Mouse (Mus musculus) right cerebral cortex, adult 18-20 months (tissue): ENCODE results near the gene Dnajc8.

Experiments
- DNase-seq: peaks from one replicate; pipeline ENCODE4 v3.0.0; 2022; ENCODE audit warnings: mixed read lengths

Dnajc8 gene

GRCm38 (mm10) chr4:132535406-132536121 lies at the start of gene Dnajc8:
TSS of gene Dnajc8 (plus strand) at chr4:132535550.
- DNase-seq, result peak; percentile 95

- no peak for DNase-seq
These were observed 46.8 kb upstream of the Dnajc8 start for GRCm38 (mm10) chr4:132488521-132488920.

GRCm38 (mm10) chr4:132488976-132489375 lies 46.4 kb upstream of the Dnajc8 start:
- DNase-seq, result no peak

- no peak for DNase-seq
These were observed 44.9 kb upstream of the Dnajc8 start for GRCm38 (mm10) chr4:132490273-132491010.

DNA sequence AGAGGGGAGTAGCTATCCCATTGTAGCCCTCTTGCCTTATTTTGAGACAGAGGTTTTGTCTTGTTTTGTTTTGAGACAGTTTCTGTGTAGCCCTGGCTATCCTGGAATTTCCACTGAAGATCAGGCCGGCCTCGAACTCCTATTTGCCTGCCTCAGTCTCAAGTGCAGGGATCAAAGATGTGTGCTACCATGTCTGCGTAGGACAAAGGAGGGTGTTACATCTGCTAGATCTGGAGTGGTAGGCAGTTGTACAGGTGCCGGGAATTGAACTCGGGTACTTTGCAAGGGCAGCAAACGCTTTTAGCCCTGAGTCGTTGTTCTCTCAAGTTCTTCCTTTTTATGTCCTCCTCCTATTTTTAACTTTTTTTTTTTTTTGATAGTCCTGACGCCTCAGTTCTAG lies 44.3 kb upstream of the Dnajc8 start:
- no peak for DNase-seq

DNA sequence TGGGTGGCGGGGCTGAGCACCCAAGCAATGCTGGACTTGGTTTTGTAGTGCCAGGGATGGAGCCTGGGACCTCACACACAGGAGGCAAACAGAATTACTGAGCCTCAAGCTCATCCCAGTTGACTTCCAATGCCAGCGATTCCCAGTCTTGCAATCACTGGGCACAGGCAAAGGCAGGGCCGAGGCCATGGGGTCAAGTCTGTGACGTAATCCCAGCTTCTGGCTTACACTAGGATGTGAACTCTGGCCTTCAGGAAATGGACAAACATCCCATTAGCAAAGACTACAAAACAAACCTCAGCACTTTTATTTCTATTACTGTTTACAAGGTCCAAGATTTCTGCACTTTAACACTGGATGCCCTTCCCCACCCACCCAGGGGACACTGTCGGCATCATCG lies 43.6 kb upstream of the Dnajc8 start:
- DNase-seq, result no peak

- DNase-seq, result no peak
These were observed 42.9 kb upstream of the Dnajc8 start for GRCm38 (mm10) chr4:132492178-132493060.

DNA sequence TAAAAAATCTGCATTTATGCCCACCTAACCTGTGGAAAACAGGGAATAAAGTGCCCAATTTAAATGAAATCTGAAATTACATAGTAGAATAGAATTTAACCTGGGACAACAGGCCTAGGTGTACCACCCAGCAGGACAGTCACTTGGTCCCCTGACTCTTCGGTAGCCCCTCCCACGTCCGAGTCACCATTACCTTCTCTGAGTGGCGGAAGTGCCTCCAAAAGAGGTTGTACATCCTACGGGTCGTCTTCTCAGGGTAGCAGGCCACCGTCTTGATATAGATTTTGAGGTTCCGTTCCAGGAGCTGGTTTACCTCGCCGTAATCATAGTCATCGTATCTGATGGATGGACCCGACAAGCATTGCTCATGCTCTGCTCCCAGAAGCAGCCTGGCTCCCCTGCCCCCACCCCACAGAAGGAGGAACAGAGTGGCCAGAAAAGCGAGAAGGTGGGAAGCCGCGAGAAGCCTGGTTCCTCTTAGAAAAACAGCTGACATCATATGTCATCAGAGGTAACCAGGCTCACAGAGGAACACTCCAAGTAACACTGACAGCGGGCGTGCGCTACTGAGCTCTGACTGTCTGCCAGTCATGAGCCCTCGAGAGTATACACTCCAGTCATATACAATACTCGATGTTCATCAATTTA lies 41.0 kb upstream of the Dnajc8 start:
- DNase-seq, result no peak

DNA sequence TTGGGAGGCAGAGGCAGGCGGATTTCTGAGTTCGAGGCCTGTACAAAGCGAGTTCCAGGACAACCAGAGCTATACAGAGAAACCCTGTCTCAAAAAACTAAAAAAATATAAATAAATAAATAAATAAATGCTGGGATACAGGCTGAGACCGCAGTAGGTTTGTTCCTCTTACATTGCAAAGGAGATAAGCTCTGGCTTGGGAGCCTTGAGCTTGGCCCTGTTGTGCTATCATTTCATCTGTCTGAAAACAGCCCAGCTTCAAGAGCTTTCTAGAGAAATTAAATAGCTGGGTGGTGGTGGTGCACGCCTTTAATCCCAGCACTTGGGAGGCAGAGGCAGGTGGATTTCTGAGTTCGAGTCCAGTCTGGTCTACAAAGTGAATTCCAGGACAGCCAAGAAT lies 33.7 kb upstream of the Dnajc8 start:
- DNase-seq, result no peak

DNA sequence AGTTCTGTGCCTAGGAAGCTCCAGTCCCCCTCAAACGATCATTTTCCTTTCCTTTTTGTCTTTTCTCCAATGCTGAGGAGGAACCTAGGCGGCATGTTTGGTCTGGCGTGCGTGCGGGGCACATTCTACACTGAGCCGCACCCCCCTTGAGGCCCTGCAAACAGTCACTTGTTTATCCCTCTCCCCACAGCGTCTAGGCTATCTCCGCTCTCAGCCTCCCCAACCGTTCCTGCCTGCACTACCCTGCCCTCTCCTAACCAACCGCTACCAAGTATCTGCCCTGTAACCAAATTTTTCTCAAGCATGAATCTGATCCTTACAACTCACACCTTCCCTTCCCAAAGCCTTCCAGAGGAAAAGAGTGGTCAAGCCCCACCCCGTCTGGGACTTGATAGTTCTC lies 32.0 kb upstream of the Dnajc8 start:
- DNase-seq, result no peak

DNA sequence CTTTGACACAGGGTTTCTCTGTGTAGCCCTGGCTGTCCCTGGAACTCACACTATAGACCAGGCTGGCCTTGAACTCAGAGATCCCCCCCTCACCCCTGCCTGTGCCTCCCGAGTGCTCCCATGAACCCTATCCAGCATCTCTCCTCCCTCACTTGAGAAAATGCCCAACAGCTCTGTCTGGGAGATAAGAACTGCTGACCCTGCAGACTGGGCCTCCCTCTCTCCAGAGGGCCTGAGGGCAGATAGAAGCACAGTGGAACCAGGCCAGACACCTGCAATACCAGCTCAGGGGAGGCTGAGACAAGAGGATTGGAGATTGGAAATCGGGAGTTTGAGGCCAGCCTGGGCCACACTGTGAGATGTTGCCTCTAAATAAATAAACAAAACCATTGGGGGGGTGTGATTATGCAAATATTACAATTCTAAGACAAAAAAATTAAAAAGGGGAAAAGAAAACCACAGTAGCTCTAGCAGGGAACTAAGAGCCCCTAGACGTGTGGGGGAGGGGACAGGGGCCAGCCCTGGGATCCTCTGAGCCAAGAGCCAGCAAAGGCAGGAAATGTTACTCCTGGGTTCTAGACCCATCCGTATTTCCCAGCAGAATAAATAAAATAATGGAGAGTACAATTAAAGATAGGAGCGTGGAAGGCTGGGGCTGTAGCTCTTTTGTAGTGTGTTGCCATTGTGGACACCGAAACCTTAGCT lies 30.2 kb upstream of the Dnajc8 start:
- no peak for DNase-seq

GRCm38 (mm10) chr4:132505800-132506199 lies 29.6 kb upstream of the Dnajc8 start:
- no peak for DNase-seq

- no peak for DNase-seq
These were observed 29.1 kb upstream of the Dnajc8 start for GRCm38 (mm10) chr4:132506250-132506649.

GRCm38 (mm10) chr4:132507210-132507609 lies 28.1 kb upstream of the Dnajc8 start:
- no peak for DNase-seq

DNA sequence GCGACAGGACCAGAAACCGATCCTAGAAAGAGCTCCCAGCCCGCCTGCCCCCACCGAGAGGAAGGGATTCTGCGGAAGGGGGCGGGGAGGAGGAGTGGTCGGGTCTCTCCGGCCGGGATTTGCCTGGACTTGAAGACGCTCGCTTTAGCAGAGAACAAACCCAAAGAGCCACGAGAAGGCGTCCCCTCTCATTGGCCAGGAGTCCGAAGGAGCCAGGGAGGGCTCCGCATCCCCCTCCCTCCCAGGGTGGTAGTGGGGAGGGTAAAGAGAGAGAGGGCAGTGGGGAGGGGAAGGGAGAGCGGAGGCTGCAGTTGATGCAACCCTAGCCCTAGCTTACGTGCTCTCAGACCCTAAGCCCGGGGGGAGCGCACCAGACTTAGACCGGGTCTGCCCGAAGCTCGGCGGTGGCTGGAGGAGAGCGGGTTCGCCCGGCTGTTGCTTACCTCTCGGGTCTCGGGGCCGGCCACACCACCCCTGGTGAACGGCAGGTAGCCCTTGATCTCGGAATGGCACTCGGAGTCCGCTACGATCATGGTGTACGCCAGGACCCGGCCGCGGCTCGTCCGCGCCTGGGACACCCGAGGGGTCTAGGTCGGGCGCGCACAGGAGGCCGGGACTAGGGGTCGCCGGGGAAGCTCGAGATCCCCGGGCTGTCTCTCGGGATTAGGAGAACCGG lies 25.6 kb upstream of the Dnajc8 start:
- DNase-seq, result peak; percentile 63

GRCm38 (mm10) chr4:132510352-132510798 lies 25.0 kb upstream of the Dnajc8 start, which contains the start of gene Sesn2:
TSS of gene Sesn2 (minus strand) at chr4:132510501.
- peak; percentile 99 for DNase-seq

- DNase-seq, result no peak
These were observed 23.3 kb upstream of the Dnajc8 start for GRCm38 (mm10) chr4:132512080-132512479.

- DNase-seq, result no peak
These were observed 21.7 kb upstream of the Dnajc8 start for GRCm38 (mm10) chr4:132513395-132514273.

- peak; percentile 77 for DNase-seq
These were observed 20.7 kb upstream of the Dnajc8 start for GRCm38 (mm10) chr4:132514555-132515135.
